Mouse (Mus musculus) forebrain, embryonic 12.5 days (tissue): Measurements from ENCODE around the gene Ubash3a. TPM values are rescaled to one million over a fixed set of nuclear protein-coding genes. Genes with fewer than 3 reads are reported as not detected.

Experiments
- ATAC-seq: fragments of 200-750 bp; cut with Nextera tagmentation; 2 replicates; pipeline ENCODE4 v1.8.0; 2017; ENCODE audit warnings: moderate TSS enrichment; ENCODE audit not compliant: low FRiP score
- H3K27ac ChIP-seq: fragments of 300-500 bp; sonication (generic); 2 replicates; pipeline ENCODE4 v1.5.1; 2016; ENCODE audit warnings: mild to moderate bottlenecking
- H3K27me3 ChIP-seq: fragments of 300-500 bp; sonication (generic); 2 replicates; pipeline ENCODE4 v1.6.1; 2016; ENCODE audit warnings: mild to moderate bottlenecking
- H3K36me3 ChIP-seq: fragments of 300-500 bp; sonication (generic); replicated peaks from 2 replicates; pipeline ENCODE4 v1.6.1; 2016; ENCODE audit warnings: mild to moderate bottlenecking
- H3K4me1 ChIP-seq: fragments of 300-500 bp; sonication (generic); 2 replicates; pipeline ENCODE4 v1.6.1; 2016
- H3K4me2 ChIP-seq: fragments of 300-500 bp; sonication (generic); 2 replicates; pipeline ENCODE4 v1.6.1; 2016; ENCODE audit warnings: mild to moderate bottlenecking, moderate library complexity
- H3K4me3 ChIP-seq: fragments of 300-500 bp; sonication (generic); replicated peaks from 2 replicates; pipeline ENCODE4 v1.5.1; 2016; ENCODE audit warnings: mild to moderate bottlenecking
- H3K9ac ChIP-seq: fragments of 300-500 bp; sonication (generic); 2 replicates; pipeline ENCODE4 v1.6.1; 2016; ENCODE audit warnings: mild to moderate bottlenecking
- H3K9me3 ChIP-seq: fragments of 300-500 bp; sonication (generic); 2 replicates; pipeline ENCODE4 v1.6.1; 2016
- WGBS: fragments of 180-500 bp; shearing (Covaris S2); methylation state at CpG from one replicate; pipeline ENCODE4 v1.1.7; 2016; 5-methylcytosine and 5-hydroxymethylcytosine counted together
- polyA plus RNA-seq: library from polyadenylated mRNA; unstranded; fragments of >200 nt; fragmentation: Nextera tagmentation; extraction: Ambion mirVana; gene quantifications from 2 replicates; pipeline ENCODE4 v1.2.1, GENCODE M21; 2016

Ubash3a gene
- polyA plus RNA-seq, 1 experiment from 2014 or later: 0.29 TPM

DNA sequence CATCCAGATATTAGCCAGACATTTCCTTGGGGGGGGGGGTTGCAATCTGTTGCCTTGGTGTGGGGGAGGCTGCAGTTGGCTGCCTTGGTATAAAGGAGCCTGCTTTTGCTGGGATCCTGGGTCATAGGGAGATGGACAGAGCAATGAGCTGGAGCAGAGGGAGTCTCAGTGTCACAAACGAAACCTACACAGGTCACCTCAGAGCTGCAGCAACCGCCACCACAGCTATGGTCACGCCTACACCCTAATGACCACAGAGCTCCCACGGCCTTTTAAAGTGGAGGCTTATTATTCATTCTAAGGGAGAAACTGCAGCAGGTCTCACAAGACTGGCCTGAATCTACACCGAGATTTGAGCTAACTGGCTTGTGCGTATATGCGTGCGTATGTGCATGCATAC lies 15.8 kb upstream of the Ubash3a start:
- no peak for ATAC-seq
- Histone ChIP-seq H3K27ac (no peak overlapping the region), H3K4me2 (no peak overlapping the region), H3K4me3 (no peak overlapping the region), H3K27me3 (no peaks in the 10 kb centered on the region; the same call in 1 of the 2 replicates), H3K9me3 (no peaks in the 10 kb centered on the region), H3K9ac (no peak overlapping the region), H3K4me1 (no peaks in the 10 kb centered on the region), H3K36me3 (no peaks in the 10 kb centered on the region)
- WGBS: 76% methylated on average over 8 of the region's 8 CpGs

DNA sequence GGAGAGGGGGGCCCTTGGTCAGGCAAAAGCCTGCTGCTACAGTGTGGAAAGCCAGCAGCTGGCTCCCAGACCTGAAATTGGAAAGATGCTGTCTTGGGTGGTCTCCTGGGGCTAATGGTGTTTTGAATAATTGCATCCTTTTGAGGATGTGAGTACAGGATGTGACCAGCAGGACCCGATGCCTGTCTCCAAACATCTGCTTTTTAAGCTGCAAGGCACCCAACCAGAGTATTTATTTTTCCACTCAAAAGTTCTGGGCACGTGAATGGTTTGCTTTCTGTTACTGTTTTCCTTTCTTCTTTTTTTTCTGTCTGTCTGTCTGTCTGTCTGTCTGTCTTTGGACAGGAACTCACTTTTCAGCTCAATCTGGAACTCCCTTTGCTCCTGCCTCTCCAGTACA lies 15.0 kb upstream of the Ubash3a start:
- H3K4me1 ChIP-seq: no peaks in the 10 kb centered on the region
- 72% methylated on average over 2 of the region's 2 CpGs for WGBS
- H3K9ac ChIP-seq: no peak overlapping the region
- no peak for ATAC-seq
- H3K27ac ChIP-seq: no peak overlapping the region
- no peaks in the 10 kb centered on the region for H3K36me3 ChIP-seq
- H3K27me3 ChIP-seq: no peaks in the 10 kb centered on the region; the same call in 1 of the 2 replicates
- H3K4me3 ChIP-seq: no peak overlapping the region
- no peaks in the 10 kb centered on the region for H3K9me3 ChIP-seq
- H3K4me2 ChIP-seq: no peak overlapping the region

DNA sequence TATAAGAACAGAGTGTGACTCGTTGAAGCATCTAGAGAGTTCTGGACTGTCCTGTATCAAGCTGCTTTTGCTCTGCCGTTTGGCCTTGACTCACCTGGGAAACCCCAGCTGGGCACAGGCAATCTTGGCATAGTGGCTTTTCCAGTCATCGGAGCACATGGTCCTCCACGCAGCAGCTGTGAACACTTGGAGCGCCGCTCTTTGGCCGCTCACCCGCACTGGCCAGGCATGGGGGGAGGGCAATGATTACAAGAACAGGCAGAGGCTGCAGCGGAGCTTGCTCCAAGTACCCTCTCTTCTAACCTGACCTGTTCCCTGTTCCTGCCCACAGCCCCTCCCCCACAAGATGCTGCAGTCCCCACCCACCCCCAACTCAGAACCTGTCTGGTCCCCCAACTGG lies 14.3 kb upstream of the Ubash3a start:
- Histone ChIP-seq H3K4me3 (no peak overlapping the region), H3K4me1 (no peaks in the 10 kb centered on the region), H3K9me3 (no peaks in the 10 kb centered on the region), H3K27ac (no peak overlapping the region), H3K4me2 (no peak overlapping the region), H3K9ac (no peak overlapping the region), H3K36me3 (no peaks in the 10 kb centered on the region), H3K27me3 (no peaks in the 10 kb centered on the region; the same call in 1 of the 2 replicates)
- no peak for ATAC-seq
- WGBS: 88% methylated on average over 9 of the region's 9 CpGs

DNA sequence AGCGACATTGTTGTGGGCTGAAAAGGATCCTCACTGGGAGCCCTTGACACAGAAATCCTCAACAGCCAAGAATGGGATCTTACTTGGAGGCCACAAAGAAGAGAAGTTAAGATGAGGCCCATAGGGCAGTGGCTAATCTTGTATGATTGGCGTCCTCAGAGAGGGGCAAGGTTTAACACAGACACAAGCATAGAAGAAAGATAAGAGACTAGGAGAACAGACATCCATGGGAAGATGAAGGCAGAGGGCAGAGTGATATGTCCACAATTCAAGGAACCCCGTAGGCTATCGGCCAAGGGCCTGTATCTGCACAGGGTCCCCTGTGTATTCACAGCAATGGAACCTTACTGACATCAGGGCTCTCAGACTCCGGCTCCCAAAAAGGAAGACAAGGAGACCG lies 12.5 kb upstream of the Ubash3a start:
- no peaks in the 10 kb centered on the region for H3K4me1 ChIP-seq
- ATAC-seq: no peak
- no peak overlapping the region for H3K4me2 ChIP-seq
- H3K36me3 ChIP-seq: no peaks in the 10 kb centered on the region
- H3K27me3 ChIP-seq: no peaks in the 10 kb centered on the region
- WGBS: 85% methylated on average over 6 of the region's 6 CpGs
- H3K9ac ChIP-seq: no peak overlapping the region
- H3K27ac ChIP-seq: no peak overlapping the region
- no peaks in the 10 kb centered on the region for H3K9me3 ChIP-seq
- H3K4me3 ChIP-seq: no peak overlapping the region

DNA sequence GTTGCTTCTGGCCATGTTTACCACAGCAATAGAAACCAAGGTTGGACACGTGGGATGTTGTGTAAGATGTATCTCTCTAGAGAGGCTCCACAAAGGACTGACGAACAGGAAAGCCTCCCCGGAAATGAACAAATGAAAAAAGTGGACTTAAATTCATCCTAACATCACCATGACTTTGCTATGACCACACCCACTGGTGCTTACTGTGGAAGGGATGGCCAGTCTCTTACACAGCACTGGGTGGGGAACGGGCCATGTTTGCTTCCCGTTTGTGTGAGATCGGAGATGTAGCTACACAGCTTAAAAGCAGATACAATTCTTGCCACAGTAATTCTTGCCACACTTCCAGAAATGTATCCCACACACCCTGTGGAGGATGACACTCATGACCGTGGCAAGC lies 11.4 kb upstream of the Ubash3a start:
- Histone ChIP-seq H3K9me3 (no peaks in the 10 kb centered on the region), H3K4me3 (no peak overlapping the region), H3K4me2 (no peak overlapping the region), H3K27ac (no peak overlapping the region), H3K4me1 (no peaks in the 10 kb centered on the region), H3K9ac (no peak overlapping the region), H3K27me3 (no peaks in the 10 kb centered on the region), H3K36me3 (no peaks in the 10 kb centered on the region)
- ATAC-seq: no peak
- 94% methylated on average over 7 of the region's 7 CpGs for WGBS

DNA sequence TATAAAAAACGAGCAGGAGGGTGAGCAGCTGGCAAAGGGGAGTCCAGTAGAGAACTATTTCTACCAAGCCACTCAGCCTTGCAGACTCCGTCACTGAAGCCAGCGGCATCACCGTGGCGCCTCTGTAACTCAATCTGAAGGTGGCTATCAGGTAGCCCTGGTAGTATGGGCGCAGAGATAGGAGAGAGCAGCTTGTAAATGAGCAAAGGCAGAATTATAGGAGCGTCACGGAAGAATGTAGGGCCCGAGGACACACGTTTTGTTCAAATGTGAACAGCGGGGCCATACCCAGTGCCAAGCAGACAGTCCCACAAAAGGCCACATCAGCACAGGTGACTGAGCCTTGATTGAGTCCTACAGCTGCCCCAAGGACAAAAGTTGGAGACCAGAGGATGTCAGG lies 8.8 kb upstream of the Ubash3a start, which contains the start of gene Tmprss3:
Gene Tmprss3, minus strand, starts transcription at position 101 of the 400 bp plus-strand sequence.
- H3K9me3 ChIP-seq: no peaks in the 10 kb centered on the region
- H3K4me2 ChIP-seq: no peak within 1 kb of the TSS
- no peaks in the 10 kb centered on the region for H3K36me3 ChIP-seq
- 90% methylated on average over 11 of the region's 11 CpGs for WGBS
- H3K4me3 ChIP-seq: no peak within 1 kb of the TSS
- ATAC-seq: no peak
- no peak within 1 kb of the TSS for H3K9ac ChIP-seq
- H3K27ac ChIP-seq: no peak within 1 kb of the TSS
- no peaks in the 10 kb centered on the region for H3K4me1 ChIP-seq
- H3K27me3 ChIP-seq: no peaks in the 10 kb centered on the region

DNA sequence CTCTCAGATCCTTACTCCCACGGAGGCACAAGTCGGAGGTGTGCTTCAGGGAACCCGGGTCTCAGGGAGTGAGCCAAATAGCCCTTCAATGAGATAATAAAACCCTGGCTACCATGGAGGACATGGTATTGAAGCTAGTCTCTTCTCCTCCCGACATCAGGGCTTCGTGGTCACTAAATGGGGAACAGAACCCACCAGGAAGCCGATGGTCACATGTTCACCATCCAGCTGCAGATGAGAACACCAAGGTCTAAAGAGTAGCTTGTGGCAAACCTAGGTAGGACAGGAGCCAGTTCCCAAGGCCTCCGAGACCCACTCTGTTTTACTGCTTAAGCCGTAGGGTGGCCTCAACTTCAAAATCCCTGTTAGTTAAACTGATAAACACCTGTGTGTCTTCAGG lies 981 bp downstream of the Ubash3a start:
- H3K9ac ChIP-seq: no peak overlapping the region
- WGBS: 94% methylated on average over 8 of the region's 8 CpGs

DNA sequence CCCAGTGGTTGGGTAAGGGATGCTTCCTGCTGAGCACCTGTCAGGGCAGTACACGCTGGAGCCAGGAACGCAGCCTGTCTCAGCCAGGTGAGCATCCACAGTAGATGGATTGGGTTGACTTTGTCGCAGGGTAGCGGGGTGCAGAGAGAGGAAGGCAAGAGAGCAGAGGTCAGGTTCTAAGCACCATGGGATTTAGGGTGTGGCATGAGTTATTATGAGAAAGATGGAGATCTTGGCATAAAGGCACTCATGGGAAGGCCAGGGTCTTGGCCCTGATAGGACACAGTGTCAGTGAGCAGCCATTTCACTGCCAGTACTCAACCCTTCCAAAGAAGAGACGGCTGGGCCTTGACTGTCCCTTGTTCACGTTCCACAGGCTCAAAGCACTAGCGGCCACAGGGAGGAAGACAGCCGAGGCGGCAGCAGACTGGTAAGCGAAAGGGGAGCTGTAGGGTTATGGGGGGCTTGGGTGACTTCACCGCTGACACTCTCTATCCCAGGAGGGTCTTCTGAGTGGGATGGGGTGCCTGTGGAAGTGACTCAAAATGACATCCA lies 1.8 kb downstream of the Ubash3a start:
- 88% methylated on average over 11 of the region's 11 CpGs for WGBS
- H3K9ac ChIP-seq: no peak overlapping the region
- H3K9me3 ChIP-seq: no peaks in the 10 kb centered on the region
- no peak overlapping the region for H3K4me3 ChIP-seq
- no peak for ATAC-seq
- no peaks in the 10 kb centered on the region for H3K27me3 ChIP-seq
- H3K27ac ChIP-seq: no peak overlapping the region
- H3K4me1 ChIP-seq: no peaks in the 10 kb centered on the region
- no peak overlapping the region for H3K4me2 ChIP-seq
- no peaks in the 10 kb centered on the region for H3K36me3 ChIP-seq

More for the DNA sequence above, 981 bp downstream of the Ubash3a start:
- Histone ChIP-seq H3K27ac (no peak overlapping the region), H3K9me3 (no peaks in the 10 kb centered on the region), H3K4me3 (no peak overlapping the region), H3K27me3 (no peaks in the 10 kb centered on the region), H3K4me1 (no peaks in the 10 kb centered on the region), H3K36me3 (no peaks in the 10 kb centered on the region), H3K4me2 (no peak overlapping the region)
- ATAC-seq: no peak

DNA sequence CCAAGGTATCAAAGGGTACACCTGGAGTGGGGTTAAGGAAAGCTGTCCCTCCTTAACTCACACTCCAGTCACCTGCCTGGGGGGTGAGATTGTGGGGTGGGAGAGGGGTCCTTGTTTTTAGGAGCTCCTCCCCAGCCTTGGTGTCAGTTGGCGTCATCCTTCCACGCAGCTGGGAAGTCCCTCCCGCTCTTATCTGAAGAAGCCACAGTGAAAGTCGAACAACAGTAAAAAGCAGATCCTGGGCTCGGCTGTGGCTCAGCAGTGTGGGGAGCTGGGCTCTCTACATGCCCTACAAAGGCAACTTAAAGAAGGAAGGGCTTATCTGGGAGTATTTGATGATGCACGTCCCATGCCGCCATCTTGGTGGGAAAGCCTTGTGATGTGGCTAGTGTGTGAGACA lies 2.6 kb downstream of the Ubash3a start:
- 91% methylated on average over 7 of the region's 7 CpGs for WGBS
- Histone ChIP-seq H3K27ac (no peak overlapping the region), H3K27me3 (no peaks in the 10 kb centered on the region), H3K4me1 (no peaks in the 10 kb centered on the region), H3K9ac (no peak overlapping the region), H3K36me3 (no peaks in the 10 kb centered on the region), H3K4me2 (no peak overlapping the region), H3K4me3 (no peak overlapping the region), H3K9me3 (no peaks in the 10 kb centered on the region)
- ATAC-seq: no peak

DNA sequence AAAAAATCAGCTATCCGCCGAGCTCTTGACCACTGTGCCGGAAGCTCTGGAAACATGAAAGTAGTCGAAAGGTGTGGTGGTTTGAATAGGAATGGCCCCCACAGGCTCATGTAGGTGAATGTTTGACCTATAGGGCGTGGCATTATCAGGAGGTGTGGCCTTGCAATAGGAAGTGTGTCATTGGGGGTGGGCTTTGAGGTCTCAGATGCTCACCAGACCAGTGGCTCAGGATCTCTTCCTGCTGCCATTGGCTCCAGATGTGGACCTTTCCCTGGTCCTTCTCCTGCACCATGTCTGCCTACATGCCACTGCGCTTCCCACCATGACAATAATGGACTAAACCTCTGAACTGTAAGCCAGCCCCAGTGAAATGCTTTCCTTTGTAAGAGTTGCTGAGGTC lies 4.2 kb downstream of the Ubash3a start:
- H3K27ac ChIP-seq: no peak overlapping the region
- H3K36me3 ChIP-seq: no peaks in the 10 kb centered on the region
- H3K27me3 ChIP-seq: no peaks in the 10 kb centered on the region
- no peak for ATAC-seq
- 93% methylated on average over 6 of the region's 6 CpGs for WGBS
- H3K4me3 ChIP-seq: no peak overlapping the region
- no peak overlapping the region for H3K9ac ChIP-seq
- no peaks in the 10 kb centered on the region for H3K4me1 ChIP-seq
- H3K4me2 ChIP-seq: no peak overlapping the region
- no peaks in the 10 kb centered on the region for H3K9me3 ChIP-seq

DNA sequence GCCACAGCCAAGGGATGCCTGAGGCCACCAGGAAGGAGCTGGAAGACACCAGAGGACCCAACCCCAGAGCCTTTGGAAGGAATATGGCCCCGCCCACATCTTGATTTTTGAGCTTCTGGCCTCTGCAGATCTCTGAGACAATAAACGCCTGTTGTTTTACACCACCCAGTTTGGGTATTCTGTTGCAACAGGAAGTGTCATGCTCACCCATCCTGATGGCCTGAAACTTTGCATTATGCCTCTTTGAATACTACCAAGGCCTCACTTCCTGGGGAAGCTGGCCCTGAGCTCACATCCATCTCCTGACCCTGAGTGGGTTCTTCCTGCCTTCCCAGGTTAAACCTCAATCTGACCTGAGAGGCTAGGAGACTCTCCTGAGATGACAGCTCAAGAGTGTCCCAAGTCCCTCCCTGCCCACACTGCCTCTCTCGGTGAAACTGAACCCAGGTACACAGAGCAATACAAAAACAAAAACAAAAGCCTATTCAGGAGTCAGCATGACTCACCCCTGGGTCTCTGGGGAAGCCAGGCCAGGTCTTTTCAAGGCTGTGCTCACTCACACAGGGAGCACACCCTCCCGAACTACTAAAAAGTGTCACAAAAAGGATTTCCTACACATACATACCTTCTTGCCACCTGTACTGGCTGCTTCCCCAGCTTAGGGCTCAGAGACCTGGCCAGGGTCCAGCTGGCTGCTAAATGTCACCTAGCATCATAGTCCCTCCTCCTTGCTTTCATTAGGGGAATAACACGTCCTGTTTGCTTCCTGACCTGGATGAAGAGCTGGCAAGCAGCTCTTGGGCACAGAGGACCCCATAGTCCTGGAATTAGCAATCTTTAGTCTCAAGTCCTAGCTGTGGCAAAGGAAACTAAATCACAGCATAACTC lies 8.6 kb downstream of the Ubash3a start:
- Histone ChIP-seq H3K4me2 (no peak overlapping the region), H3K9ac (no peak overlapping the region), H3K36me3 (no peaks in the 10 kb centered on the region), H3K27ac (no peak overlapping the region; the same call in 1 of the 2 replicates), H3K4me3 (no peak overlapping the region), H3K9me3 (no peaks in the 10 kb centered on the region), H3K27me3 (no peaks in the 10 kb centered on the region), H3K4me1 (no peaks in the 10 kb centered on the region)
- no peak for ATAC-seq
- WGBS: 44% methylated on average over 5 of the region's 5 CpGs

DNA sequence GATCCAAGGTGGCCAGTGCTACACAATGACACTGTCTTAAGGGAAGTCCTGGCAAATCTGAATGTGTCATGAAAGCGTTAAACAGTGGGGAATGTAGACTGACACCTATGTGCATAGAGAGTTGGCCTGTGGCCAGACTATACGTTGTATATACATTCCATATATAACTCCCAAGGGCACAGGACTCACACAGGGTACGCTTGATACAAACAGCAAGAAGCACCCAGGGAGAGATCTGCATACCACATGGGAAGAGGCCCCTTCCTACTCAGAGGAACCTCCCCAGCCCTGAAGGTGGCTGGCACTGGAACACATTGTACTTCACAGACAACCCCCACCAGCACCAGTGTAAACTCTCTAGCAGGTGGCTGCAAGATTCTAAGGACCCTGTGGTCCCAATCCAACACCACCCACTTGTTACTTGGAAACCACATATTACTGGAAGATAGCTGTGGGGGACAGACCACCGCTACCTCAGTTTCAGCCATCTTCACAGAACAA lies 15.2 kb downstream of the Ubash3a start:
- no peaks in the 10 kb centered on the region for H3K36me3 ChIP-seq
- H3K27me3 ChIP-seq: no peaks in the 10 kb centered on the region
- no peaks in the 10 kb centered on the region for H3K9me3 ChIP-seq
- no peak overlapping the region for H3K4me2 ChIP-seq
- H3K4me1 ChIP-seq: no peaks in the 10 kb centered on the region
- no peak overlapping the region for H3K4me3 ChIP-seq
- no peak overlapping the region for H3K9ac ChIP-seq
- H3K27ac ChIP-seq: no peak overlapping the region
- no peak for ATAC-seq
- WGBS: 89% methylated on average over 4 of the region's 4 CpGs

DNA sequence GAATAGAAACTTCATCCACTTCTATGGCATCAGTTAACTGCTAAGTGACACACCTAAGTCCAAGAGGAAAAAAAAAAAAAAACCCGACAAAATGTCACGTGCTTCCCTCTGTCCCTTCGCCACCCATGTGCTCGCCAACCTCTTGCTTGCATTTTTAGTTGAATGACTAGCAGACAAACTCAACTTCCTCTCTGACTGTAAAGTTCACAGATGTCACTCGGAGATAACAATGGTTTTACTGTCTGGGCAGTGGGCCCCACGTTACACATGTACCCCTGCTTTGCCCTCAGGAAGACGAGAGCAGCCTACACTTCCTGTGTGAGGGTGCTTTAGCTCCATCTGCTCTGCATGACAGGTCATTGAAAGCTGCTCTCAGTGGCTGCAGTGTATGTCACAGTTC lies 16.2 kb downstream of the Ubash3a start:
- no peak overlapping the region for H3K27ac ChIP-seq
- WGBS: 83% methylated on average over 7 of the region's 7 CpGs
- no peaks in the 10 kb centered on the region for H3K9me3 ChIP-seq
- no peaks in the 10 kb centered on the region for H3K36me3 ChIP-seq
- H3K27me3 ChIP-seq: no peaks in the 10 kb centered on the region
- no peak overlapping the region for H3K4me2 ChIP-seq
- H3K9ac ChIP-seq: no peak overlapping the region
- no peak for ATAC-seq
- no peaks in the 10 kb centered on the region for H3K4me1 ChIP-seq
- H3K4me3 ChIP-seq: no peak overlapping the region
